Mouse (Mus musculus) heart, adult 2 months (tissue): Measurements from ENCODE around the gene Mrps26. TPM values are rescaled to one million over a fixed set of nuclear protein-coding genes. Genes with fewer than 3 reads are reported as not detected.
A peak's percentile ranks its signal among the peaks of the same experiment; 100 is the strongest.

Source experiments
- DNase-seq, 2 experiments: peaks; one replicate each; pipeline ENCODE4 v3.0.0; 2021
- H3K27ac ChIP-seq: fragments of 200-600 bp; 2 replicates; pipeline ENCODE4 v1.8.1; 2022
- H3K27me3 ChIP-seq: fragments of 200-500 bp; 2 replicates; pipeline ENCODE4 v1.6.1; 2012; ENCODE audit warnings: mild to moderate bottlenecking, low read length, inconsistent platforms, mixed read lengths; ENCODE audit not compliant: control insufficient read depth, insufficient read depth
- H3K36me3 ChIP-seq: fragments of 200-500 bp; 2 replicates; pipeline ENCODE4 v1.6.1; 2012; ENCODE audit warnings: low read length, inconsistent platforms; ENCODE audit not compliant: control insufficient read depth, insufficient read depth
- H3K4me1 ChIP-seq: fragments of 200-500 bp; 2 replicates; pipeline ENCODE4 v1.6.1; 2011; ENCODE audit warnings: low read length; ENCODE audit not compliant: control insufficient read depth, insufficient read depth
- H3K4me3 ChIP-seq: fragments of 200-600 bp; 2 replicates; pipeline ENCODE4 v1.8.1; 2022
- H3K79me2 ChIP-seq: fragments of 200-500 bp; replicated peaks from 2 replicates; pipeline ENCODE4 v1.6.1; 2012; ENCODE audit warnings: mild to moderate bottlenecking, inconsistent platforms, low read length, moderate library complexity, mixed read lengths; ENCODE audit not compliant: control insufficient read depth, insufficient read depth
- H3K9ac ChIP-seq: fragments of 200-500 bp; 2 replicates; pipeline ENCODE4 v1.6.1; 2012; ENCODE audit warnings: low read depth, mild to moderate bottlenecking, control low read depth, inconsistent platforms, low read length, mixed read lengths
- CTCF ChIP-seq: fragments of 200-600 bp; IDR thresholded peaks from 2 replicates; pipeline ENCODE4 v1.8.1; 2022; ENCODE audit warnings: antibody characterized with exemption, mild to moderate bottlenecking, moderate library complexity
- EP300 ChIP-seq: fragments of 200-500 bp; IDR thresholded peaks from 2 replicates; pipeline ENCODE4 v1.6.1; 2011; ENCODE audit warnings: low read depth, low read length, control low read depth; ENCODE audit not compliant: insufficient read depth
- POLR2A ChIP-seq: fragments of 200-500 bp; IDR thresholded peaks from 2 replicates; pipeline ENCODE4 v1.6.1; 2011; ENCODE audit warnings: mild to moderate bottlenecking, low read depth, low read length, control low read depth; ENCODE audit not compliant: insufficient read depth
- WGBS: fragments of 180-500 bp; shearing (Covaris S2); methylation state at CpG from one replicate; pipeline ENCODE4 v1.1.7; 2018; 5-methylcytosine and 5-hydroxymethylcytosine counted together
- intact Hi-C: fragments of 180-260 bp; cut with DNase I; formaldehyde crosslinking; loops from one replicate; pipeline ENCODE4 v1.15.1; 2025
- microRNA-seq, 2 experiments: library from miRNA; unstranded; fragments of <30 nt; microRNA quantifications; one replicate each; pipeline ENCODE4 v1.2.0; 2021
- polyA plus RNA-seq: library from polyadenylated mRNA; depleted of rRNA; stranded (reverse); fragments of >200 nt; gene quantifications from 2 replicates; pipeline ENCODE4 v1.2.3, GENCODE M21; 2012; rRNA removed
- total RNA-seq, 2 experiments: library from RNA; stranded (reverse); gene quantifications; 2 replicates each; pipeline ENCODE4 v1.2.3; 2021

Gene Mrps26
- total and polyA plus RNA-seq, 3 experiments: 40.9 to 72.9 (median 57.6) TPM

DNA sequence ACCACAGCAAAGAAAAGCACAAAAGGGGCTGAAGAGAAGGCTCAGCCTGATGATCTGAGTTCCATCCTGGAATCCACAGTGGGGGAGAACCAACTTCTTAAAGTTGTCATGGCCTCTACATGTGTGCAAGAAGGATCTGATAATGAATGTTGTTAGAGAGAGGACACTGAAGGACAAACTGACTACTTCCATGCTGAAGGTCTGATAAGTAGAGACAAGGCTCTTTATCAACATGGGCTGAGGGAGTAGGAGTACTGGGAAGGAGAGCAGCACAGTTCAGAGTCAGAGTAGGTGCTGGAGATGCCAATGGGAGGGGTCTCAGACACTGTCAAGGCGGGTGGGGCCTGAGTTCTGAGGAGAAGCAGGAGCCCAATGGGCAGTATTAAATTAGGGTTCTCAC is 32.1 kb downstream of the Mrps26 start:
- no peak overlapping the region for H3K27ac ChIP-seq
- no peak overlapping the region for H3K9ac ChIP-seq
- no peaks in the 10 kb centered on the region for H3K79me2 ChIP-seq
- H3K4me3 ChIP-seq: no peak overlapping the region
- no peaks in the 10 kb centered on the region; the same call in 1 of the 2 replicates for H3K4me1 ChIP-seq
- 85% methylated on average over 1 of the region's 1 CpGs for WGBS
- intact Hi-C loops: loop anchor here (5.0 kb wide), 1 partner anchor 33 kb away; the partner anchor contains the start of gene Mrps26
- TF ChIP-seq POLR2A (no peak), EP300 (no peak), CTCF (no peak)
- no peaks in the 10 kb centered on the region for H3K36me3 ChIP-seq
- DNase-seq: no peak
- H3K27me3 ChIP-seq: no peaks in the 10 kb centered on the region

DNA sequence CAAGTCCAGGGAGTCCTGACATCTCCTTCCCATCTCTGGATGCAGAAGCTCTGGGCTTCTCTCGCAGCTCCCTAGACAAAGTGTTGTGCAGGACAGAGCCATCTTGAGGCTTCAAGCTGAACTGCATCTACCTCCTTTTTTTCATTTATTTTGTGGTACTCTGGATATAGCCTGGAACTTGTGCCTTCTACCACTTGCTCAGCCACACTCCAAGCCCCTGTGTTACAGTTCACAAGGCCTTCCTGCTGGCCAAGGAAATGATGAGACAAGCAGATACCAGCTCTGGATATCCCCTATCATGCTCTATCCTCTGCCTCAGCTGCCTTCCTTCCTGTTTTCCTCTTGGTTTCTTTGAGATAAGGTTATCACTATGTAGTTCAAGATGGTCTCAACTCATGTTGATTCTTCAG is 34.1 kb downstream of the Mrps26 start:
- H3K36me3 ChIP-seq: no peaks in the 10 kb centered on the region
- H3K9ac ChIP-seq: no peak overlapping the region
- H3K4me3 ChIP-seq: no peak overlapping the region
- H3K27ac ChIP-seq: no peak overlapping the region
- TF ChIP-seq EP300 (0 out of 2 replicates have a peak, but pooled peaks have one; percentile 28), POLR2A (no peak), CTCF (peak; percentile 84)
- 13% methylated on average over 1 of the region's 1 CpGs for WGBS
- DNase-seq: no peak
- H3K79me2 ChIP-seq: no peaks in the 10 kb centered on the region
- H3K27me3 ChIP-seq: no peaks in the 10 kb centered on the region
- H3K4me1 ChIP-seq: no peaks in the 10 kb centered on the region; the same call in 1 of the 2 replicates
- intact Hi-C loops: loop anchor here (5.0 kb wide), 1 partner anchor 35 kb away; the partner anchor contains the start of gene Mrps26

DNA sequence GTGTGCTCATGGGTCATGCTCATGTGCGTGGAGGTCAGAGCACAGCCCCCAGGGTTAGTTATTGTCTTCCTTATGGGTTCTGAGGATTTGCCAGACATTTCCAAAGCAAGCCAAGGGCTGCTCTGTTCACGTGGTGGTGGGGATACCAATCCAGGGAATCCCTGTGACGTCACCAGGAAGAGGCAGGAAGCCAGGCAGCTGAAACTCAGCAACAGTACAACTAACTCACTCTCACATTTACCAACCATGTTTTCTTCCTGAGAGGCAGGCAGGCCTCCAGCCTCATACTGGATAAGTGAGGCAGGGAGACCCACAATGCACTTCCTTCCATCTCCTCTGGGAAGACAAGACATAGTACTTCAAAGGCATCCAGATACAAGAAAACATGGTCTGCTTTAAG is 34.9 kb downstream of the Mrps26 start:
- H3K4me1 ChIP-seq: no peaks in the 10 kb centered on the region; the same call in 1 of the 2 replicates
- intact Hi-C loops: loop anchor here (5.0 kb wide), 1 partner anchor 36 kb away; the partner anchor contains the start of gene Mrps26
- H3K4me3 ChIP-seq: no peak overlapping the region
- peak overlapping the region; percentile 15; the same call in 1 of the 2 replicates for H3K27ac ChIP-seq
- H3K36me3 ChIP-seq: no peaks in the 10 kb centered on the region
- WGBS: 39% methylated on average over 3 of the region's 3 CpGs
- no peak overlapping the region for H3K9ac ChIP-seq
- DNase-seq: no peak
- H3K79me2 ChIP-seq: no peaks in the 10 kb centered on the region
- no peaks in the 10 kb centered on the region for H3K27me3 ChIP-seq
- TF ChIP-seq EP300: no peak
- TF ChIP-seq POLR2A: no peak
- TF ChIP-seq CTCF: no peak

DNA sequence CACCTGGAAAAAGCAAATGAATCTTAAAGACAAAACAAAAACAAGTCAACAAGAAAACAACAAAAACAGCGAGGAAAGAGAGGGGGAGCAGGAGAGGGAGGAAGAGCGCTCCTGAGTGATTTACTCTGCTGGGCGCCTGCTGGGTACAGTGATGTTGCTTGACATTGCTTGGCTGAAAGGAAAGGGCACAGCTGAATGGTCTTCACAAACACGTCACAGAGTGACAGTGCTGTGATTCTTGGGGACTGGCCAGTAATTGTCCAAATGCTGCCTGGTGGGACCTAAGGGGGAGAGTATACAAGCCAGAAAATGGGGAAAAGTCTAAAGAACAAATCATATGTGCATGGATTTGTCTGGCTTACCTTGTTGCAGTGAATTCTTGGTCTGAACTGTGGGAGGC is 38.7 kb downstream of the Mrps26 start:
- Histone ChIP-seq H3K4me3 (no peak overlapping the region), H3K79me2 (no peaks in the 10 kb centered on the region), H3K27me3 (no peaks in the 10 kb centered on the region), H3K4me1 (no peaks in the 10 kb centered on the region; the same call in 1 of the 2 replicates), H3K27ac (no peak overlapping the region), H3K36me3 (no peaks in the 10 kb centered on the region), H3K9ac (no peak overlapping the region)
- TF ChIP-seq EP300: no peak
- no peak for TF ChIP-seq POLR2A
- no peak for TF ChIP-seq CTCF
- DNase-seq: no peak
- WGBS: 82% methylated on average over 4 of the region's 4 CpGs
- intact Hi-C loops: no loop called here

DNA sequence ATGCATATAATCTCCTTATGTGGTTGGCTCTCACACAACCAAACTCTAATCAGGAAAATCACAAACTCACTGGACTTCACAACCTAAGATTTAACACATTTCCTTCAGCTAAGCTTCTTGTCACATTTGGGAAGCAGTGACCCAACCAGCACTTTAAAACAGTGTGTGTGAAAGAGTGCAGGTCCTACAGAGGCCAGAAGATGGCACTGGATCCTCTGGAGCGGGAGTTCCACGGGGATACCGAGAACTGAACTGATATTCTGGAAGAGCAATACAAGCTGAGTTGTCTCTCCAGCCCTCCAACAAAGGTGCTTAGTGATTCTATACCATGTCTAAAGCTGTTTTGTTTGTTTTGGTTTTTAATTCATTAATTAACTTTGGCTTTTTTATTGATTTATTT is 49.5 kb downstream of the Mrps26 start:
- intact Hi-C loops: no loop called here
- H3K27ac ChIP-seq: no peak overlapping the region
- no peak for TF ChIP-seq POLR2A
- peak; percentile 60 for TF ChIP-seq CTCF
- 76% methylated on average over 3 of the region's 3 CpGs for WGBS
- H3K4me1 ChIP-seq: no peaks in the 10 kb centered on the region
- no peak overlapping the region for H3K9ac ChIP-seq
- no peak for DNase-seq
- H3K27me3 ChIP-seq: no peaks in the 10 kb centered on the region
- no peaks in the 10 kb centered on the region for H3K79me2 ChIP-seq
- H3K36me3 ChIP-seq: peaks cover 2% of the 10 kb centered on the region; the same call in 1 of the 2 replicates
- H3K4me3 ChIP-seq: no peak overlapping the region

Small RNAs within 50 kb of the gene (microRNA-seq; reads per million reads assigned to microRNA genes)
- 0 reads per million in 2 experiments for gene Gm23876

Other genes starting within 250 kb of the Mrps26 start
- gene Cpxm1, start 166.2 kb upstream of the Mrps26 start, total RNA-seq: 1 to 10 TPM; 1.9 to 3.3 TPM
- 8.2 and 9.4 TPM in 2 replicates for gene Cpxm1, start 166.2 kb upstream of the Mrps26 start, polyA plus RNA-seq
- not detected for gene Gm28372, start 158.5 kb upstream of the Mrps26 start, total RNA-seq
- not detected in 2 replicates for gene Gm28372, start 158.5 kb upstream of the Mrps26 start, polyA plus RNA-seq
- gene 1700020A23Rik, start 158.5 kb upstream of the Mrps26 start, total RNA-seq: not detected
- gene 1700020A23Rik, start 158.5 kb upstream of the Mrps26 start, polyA plus RNA-seq: 0.26 TPM in 1 of 2 replicates, not detected in the other
- gene Tmem239, start 157.3 kb upstream of the Mrps26 start, total RNA-seq: not detected
- gene Tmem239, start 157.3 kb upstream of the Mrps26 start, polyA plus RNA-seq: not detected in 2 replicates
- 10 to 100 TPM; 26.3 to 26.9 TPM for gene Vps16, start 139.4 kb upstream of the Mrps26 start, total RNA-seq
- 32.9 and 46.7 TPM in 2 replicates for gene Vps16, start 139.4 kb upstream of the Mrps26 start, polyA plus RNA-seq
- 1 to 10 TPM; 5.5 TPM for gene Pced1a, start 139.0 kb upstream of the Mrps26 start, total RNA-seq
- 12.7 and 14.5 TPM in 2 replicates for gene Pced1a, start 139.0 kb upstream of the Mrps26 start, polyA plus RNA-seq
- gene Ptpra, start 113.5 kb upstream of the Mrps26 start, total RNA-seq: 10 to 100 TPM; 44.0 to 46.0 TPM
- 27.8 and 37.0 TPM in 2 replicates for gene Ptpra, start 113.5 kb upstream of the Mrps26 start, polyA plus RNA-seq
- not detected for gene Oxt, start 12.4 kb downstream of the Mrps26 start, total RNA-seq
- not detected in 2 replicates for gene Oxt, start 12.4 kb downstream of the Mrps26 start, polyA plus RNA-seq
- gene Avp, start 18.8 kb downstream of the Mrps26 start, total RNA-seq: 10 to 100 TPM in 1 of 2 experiments, 1 to 10 TPM in 1; 9.8 to 10.3 TPM
- gene Avp, start 18.8 kb downstream of the Mrps26 start, polyA plus RNA-seq: not detected in 2 replicates
- 1 to 10 TPM; 7.5 to 9.0 TPM for gene Fastkd5, start 66.3 kb downstream of the Mrps26 start, total RNA-seq
- 2.2 and 5.1 TPM in 2 replicates for gene Fastkd5, start 66.3 kb downstream of the Mrps26 start, polyA plus RNA-seq
- gene Ubox5, start 66.3 kb downstream of the Mrps26 start, total RNA-seq: 1 to 10 TPM; 3.9 to 5.2 TPM
- 5.0 and 5.6 TPM in 2 replicates for gene Ubox5, start 66.3 kb downstream of the Mrps26 start, polyA plus RNA-seq
- 1 to 10 TPM; 4.9 to 5.1 TPM for gene Lzts3, start 79.1 kb downstream of the Mrps26 start, total RNA-seq
- gene Lzts3, start 79.1 kb downstream of the Mrps26 start, polyA plus RNA-seq: 5.8 and 7.2 TPM in 2 replicates
- 10 to 100 TPM; 71.1 to 96.0 TPM for gene Ddrgk1, start 100.9 kb downstream of the Mrps26 start, total RNA-seq
- 35.2 and 47.0 TPM in 2 replicates for gene Ddrgk1, start 100.9 kb downstream of the Mrps26 start, polyA plus RNA-seq
- gene Itpa, start 103.9 kb downstream of the Mrps26 start, total RNA-seq: 10 to 100 TPM; 14.9 to 16.8 TPM
- 24.0 and 31.6 TPM in 2 replicates for gene Itpa, start 103.9 kb downstream of the Mrps26 start, polyA plus RNA-seq
- gene Slc4a11, start 133.8 kb downstream of the Mrps26 start, total RNA-seq: under 1 TPM; 0.10 to 0.14 TPM
- 0.37 and 0.38 TPM in 2 replicates for gene Slc4a11, start 133.8 kb downstream of the Mrps26 start, polyA plus RNA-seq